Mouse (Mus musculus) spleen, adult 2 months (tissue): ENCODE measurements around the gene Pakap. TPM values are rescaled to one million over a fixed set of nuclear protein-coding genes. Genes with fewer than 3 reads are reported as not detected.

Source experiments
- DNase-seq, 2 experiments: peaks; one replicate each; pipeline versions ENCODE4 v3.0.0 to v3.0.0-alpha.2; 2012 to 2021; ENCODE audit warnings: low spot score in 2 of 2, low read depth in 1 of 2
- H3K27ac ChIP-seq: fragments of 200-500 bp; 2 replicates; pipeline ENCODE4 v1.5.1; 2012; ENCODE audit warnings: low read length, inconsistent platforms; ENCODE audit not compliant: insufficient read depth
- H3K27me3 ChIP-seq: fragments of 200-500 bp; 2 replicates; pipeline ENCODE4 v1.6.1; 2012; ENCODE audit warnings: mild to moderate bottlenecking, moderate library complexity, low read length, inconsistent platforms; ENCODE audit not compliant: control insufficient read depth, insufficient read depth
- H3K36me3 ChIP-seq: fragments of 200-500 bp; 2 replicates; pipeline ENCODE4 v1.6.1; 2012; ENCODE audit warnings: mild to moderate bottlenecking, low read length, inconsistent platforms; ENCODE audit not compliant: control insufficient read depth, insufficient read depth
- H3K4me1 ChIP-seq: fragments of 200-500 bp; 2 replicates; pipeline ENCODE4 v1.6.1; 2011; ENCODE audit warnings: inconsistent platforms; ENCODE audit not compliant: control insufficient read depth, insufficient read depth, insufficient read length
- H3K4me3 ChIP-seq: fragments of 200-500 bp; 2 replicates; pipeline ENCODE4 v1.5.1; 2011; ENCODE audit warnings: mild to moderate bottlenecking, inconsistent platforms; ENCODE audit not compliant: insufficient read depth, insufficient read length; ENCODE audit errors: extremely low read depth
- CTCF ChIP-seq: fragments of 200-500 bp; IDR thresholded peaks from 2 replicates; pipeline ENCODE4 v1.5.1; 2011; ENCODE audit warnings: mild to moderate bottlenecking, inconsistent platforms; ENCODE audit not compliant: insufficient read depth, insufficient read length, insufficient replicate concordance; ENCODE audit errors: extremely low read depth
- POLR2A ChIP-seq: fragments of 200-500 bp; IDR thresholded peaks from 2 replicates; pipeline ENCODE4 v1.6.1; 2011; ENCODE audit warnings: low read depth, low read length, inconsistent platforms
- WGBS: fragments of 180-500 bp; shearing (Covaris S2); methylation state at CpG from one replicate; pipeline ENCODE4 v1.1.7; 2018; 5-methylcytosine and 5-hydroxymethylcytosine counted together
- polyA plus RNA-seq: library from polyadenylated mRNA; depleted of rRNA; stranded (reverse); fragments of >200 nt; gene quantifications from 2 replicates; pipeline ENCODE4 v1.2.3, GENCODE M21; 2012

Pakap gene
- polyA plus RNA-seq, 1 experiment: 0.29 TPM

DNA sequence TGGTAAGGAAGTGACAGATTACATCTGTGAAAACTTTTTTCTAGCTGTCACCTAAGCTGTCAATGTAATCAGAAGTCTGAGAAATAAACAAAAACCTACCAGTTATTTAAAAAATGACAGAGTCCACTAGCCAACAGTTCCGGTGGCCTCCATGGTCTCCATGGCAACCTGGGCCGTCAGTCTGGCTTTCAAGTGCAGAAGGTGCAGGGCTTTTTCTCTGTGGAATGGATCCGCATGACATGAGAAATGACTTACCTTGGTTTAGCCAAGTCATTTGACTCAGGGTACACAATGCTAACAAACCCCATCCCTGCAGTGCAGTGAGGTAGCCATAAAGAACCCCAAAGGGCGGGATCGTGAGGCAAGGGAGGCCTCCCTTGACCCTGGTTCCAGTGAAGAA lies 354.2 kb downstream of the Pakap start:
- DNase-seq: no peak
- WGBS: 80% methylated on average over 5 of the region's 5 CpGs
- Histone ChIP-seq H3K27me3 (no peaks in the 10 kb centered on the region), H3K36me3 (no peaks in the 10 kb centered on the region), H3K27ac (no peak overlapping the region), H3K4me3 (no peak overlapping the region), H3K4me1 (no peaks in the 10 kb centered on the region)
- TF ChIP-seq POLR2A: no peak
- TF ChIP-seq CTCF: no peak

DNA sequence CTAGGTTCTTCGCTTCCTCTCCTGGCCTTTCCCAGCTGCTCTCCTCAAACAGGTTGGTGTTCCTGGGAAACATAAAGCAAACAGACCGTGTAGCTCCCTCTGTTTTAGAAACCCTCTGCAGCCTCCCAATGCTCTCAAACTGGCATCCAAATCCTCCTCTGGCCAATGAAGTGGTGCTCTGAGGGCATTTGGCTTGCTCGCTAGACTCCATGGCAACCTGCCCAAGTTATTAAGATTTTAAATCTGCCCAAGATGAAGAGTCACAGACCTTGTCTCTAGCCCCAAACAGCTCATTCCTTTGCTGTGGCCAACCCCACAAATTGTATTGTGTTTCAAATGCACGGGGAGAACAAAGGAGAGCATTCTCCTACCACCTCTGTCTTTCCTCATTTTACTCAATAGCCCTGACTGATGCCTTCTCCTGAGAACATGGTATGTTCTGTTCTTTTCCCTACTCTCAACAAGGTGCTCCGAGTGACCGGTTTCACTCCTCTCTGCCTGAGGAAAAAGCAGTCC lies 356.6 kb downstream of the Pakap start:
- H3K4me3 ChIP-seq: no peak overlapping the region
- H3K27me3 ChIP-seq: no peaks in the 10 kb centered on the region
- TF ChIP-seq CTCF (no peak), POLR2A (no peak)
- H3K4me1 ChIP-seq: no peaks in the 10 kb centered on the region
- H3K36me3 ChIP-seq: no peaks in the 10 kb centered on the region
- H3K27ac ChIP-seq: no peak overlapping the region
- WGBS: 90% methylated on average over 6 of the region's 6 CpGs
- no peak for DNase-seq

DNA sequence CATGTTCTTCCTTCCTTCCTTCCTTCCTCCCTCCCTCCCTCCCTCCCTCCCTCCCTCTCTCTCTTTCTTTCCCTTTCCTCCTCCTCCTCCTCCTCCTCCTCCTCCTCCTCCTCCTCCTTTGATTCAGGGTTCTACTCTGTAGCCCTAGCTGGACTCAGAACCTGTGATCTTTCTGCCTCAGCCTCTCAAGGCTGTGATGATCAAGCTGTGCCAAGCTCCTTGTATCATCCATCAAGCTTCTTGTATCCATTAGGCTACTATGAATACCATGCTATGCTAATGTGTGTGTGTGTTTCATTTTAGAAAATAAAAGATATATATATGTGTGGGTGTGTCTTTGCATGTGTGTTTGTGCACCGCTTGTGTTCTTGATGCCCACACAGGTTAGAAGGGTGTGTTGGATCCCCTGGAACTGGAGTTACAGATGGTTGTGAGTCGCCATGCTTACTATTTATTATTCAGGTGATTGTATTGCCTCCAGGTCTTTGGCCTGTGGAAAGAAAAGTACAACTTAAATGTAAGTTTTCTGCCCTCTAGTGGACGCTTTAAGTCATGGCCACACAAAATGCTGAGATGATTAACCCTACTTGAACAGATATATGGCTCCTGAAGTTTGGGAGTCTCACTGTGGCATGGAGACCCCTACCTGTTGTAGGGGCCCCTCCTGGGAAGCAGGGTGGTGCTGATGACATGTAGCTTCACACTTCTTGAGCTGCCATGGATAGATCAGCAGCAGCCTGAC lies 359.7 kb downstream of the Pakap start:
- no peak overlapping the region for H3K27ac ChIP-seq
- H3K27me3 ChIP-seq: no peaks in the 10 kb centered on the region
- WGBS: 35% methylated on average over 3 of the region's 3 CpGs
- H3K36me3 ChIP-seq: no peaks in the 10 kb centered on the region
- H3K4me3 ChIP-seq: no peak overlapping the region
- no peak for TF ChIP-seq POLR2A
- no peaks in the 10 kb centered on the region for H3K4me1 ChIP-seq
- no peak for DNase-seq

DNA sequence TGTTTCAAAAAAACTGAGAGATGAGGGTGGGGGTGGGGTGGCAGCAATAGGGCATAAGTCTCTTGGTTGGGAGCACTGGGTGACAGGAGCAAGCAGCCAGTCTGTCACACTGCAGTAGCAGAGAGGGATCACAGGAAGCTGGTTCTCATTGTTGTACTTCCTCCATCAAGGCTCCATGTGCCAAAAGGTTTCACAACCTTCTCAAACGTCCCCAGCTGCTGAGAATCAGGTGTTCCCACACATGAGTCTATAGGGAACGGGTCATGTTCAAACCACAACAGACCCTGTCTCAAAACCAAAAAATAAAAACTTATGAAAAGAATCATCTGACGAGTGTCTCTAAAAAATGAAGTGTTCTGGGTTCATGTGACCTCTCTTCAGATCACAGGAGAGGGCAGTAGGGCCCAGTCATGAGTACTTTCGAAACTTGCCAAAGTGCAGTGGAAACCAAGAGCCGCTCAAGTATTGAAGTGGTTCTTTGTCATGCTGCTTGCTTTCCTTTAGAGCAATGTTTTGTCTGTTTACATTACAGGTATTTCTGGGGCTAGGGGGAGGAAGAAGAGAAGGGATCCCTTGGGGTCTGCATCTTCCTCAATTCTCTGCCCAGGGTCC lies 362.7 kb downstream of the Pakap start:
- Histone ChIP-seq H3K4me3 (no peak overlapping the region), H3K27me3 (no peaks in the 10 kb centered on the region), H3K27ac (no peak overlapping the region), H3K36me3 (no peaks in the 10 kb centered on the region), H3K4me1 (no peaks in the 10 kb centered on the region)
- TF ChIP-seq CTCF (no peak), POLR2A (no peak)
- no peak for DNase-seq
- 18% methylated on average over 5 of the region's 5 CpGs for whole genome bisulfite sequencing

DNA sequence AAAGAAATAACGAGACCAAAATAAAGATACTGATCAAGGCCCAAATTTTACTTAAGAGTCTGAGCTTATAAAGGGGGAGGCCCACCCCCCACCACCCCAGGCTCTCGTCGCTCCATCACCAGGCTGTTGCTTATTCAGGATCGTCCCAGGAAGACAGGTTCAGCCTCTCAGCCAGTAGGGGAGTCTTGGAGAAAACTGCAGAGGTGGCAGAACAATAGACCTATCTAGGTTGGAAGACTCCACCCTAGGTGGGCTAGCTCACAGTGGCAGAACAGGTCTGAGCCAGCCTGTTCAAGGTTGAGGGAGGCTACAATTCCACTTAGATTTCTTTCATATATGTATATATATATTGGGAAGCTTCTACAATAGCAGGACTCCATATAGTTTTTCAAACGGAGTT lies 366.2 kb downstream of the Pakap start:
- Histone ChIP-seq H3K4me3 (no peak overlapping the region), H3K4me1 (no peaks in the 10 kb centered on the region), H3K27me3 (no peaks in the 10 kb centered on the region), H3K36me3 (no peaks in the 10 kb centered on the region), H3K27ac (no peak overlapping the region)
- TF ChIP-seq CTCF: no peak
- no peak for TF ChIP-seq POLR2A
- no peak for DNase-seq
- whole genome bisulfite sequencing: 83% methylated on average over 5 of the region's 5 CpGs

DNA sequence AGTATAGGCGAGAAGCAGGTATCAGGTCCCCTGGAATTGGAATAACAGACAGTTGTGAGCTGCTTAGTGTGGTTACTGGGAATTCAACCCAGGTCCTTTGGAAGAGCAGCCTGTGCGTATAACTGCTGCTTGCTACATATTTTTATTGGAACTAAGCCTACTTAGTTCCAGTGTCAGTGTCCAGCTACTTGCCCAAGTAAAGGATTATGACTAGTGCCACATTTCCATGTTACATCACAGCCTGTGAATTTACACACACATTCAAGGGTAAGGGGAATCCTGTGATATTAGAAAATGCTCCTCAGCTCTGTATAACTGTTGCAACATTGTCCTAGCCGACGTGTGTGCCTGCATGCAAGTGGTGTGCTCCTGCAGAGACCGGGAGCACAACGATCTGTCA lies 369.3 kb downstream of the Pakap start:
- TF ChIP-seq CTCF: no peak
- TF ChIP-seq POLR2A: no peak
- no peak for DNase-seq
- no peaks in the 10 kb centered on the region for H3K36me3 ChIP-seq
- H3K4me1 ChIP-seq: no peaks in the 10 kb centered on the region
- no peaks in the 10 kb centered on the region for H3K27me3 ChIP-seq
- WGBS: 82% methylated on average over 6 of the region's 6 CpGs
- no peak overlapping the region for H3K4me3 ChIP-seq
- H3K27ac ChIP-seq: no peak overlapping the region

DNA sequence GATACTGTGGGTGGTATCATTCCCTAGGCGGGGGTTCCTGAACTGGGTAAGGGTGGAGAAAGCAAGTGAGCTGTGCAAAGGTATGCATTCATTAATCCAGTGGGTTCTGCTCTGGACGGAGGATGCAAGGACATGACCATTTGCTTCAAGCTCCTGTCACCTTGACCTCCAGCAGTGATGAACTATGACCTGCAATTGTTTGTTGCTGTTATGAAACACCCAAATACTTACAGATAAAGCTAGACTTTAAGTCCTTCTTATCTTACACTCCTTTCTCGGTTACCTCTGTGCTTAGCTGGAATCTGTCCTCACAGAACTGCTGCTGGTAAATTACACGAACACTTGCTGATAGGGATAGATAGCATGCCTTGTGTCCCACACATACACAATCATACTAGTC lies 372.7 kb downstream of the Pakap start:
- DNase-seq: no peak
- peaks cover 5% of the 10 kb centered on the region for H3K36me3 ChIP-seq
- H3K4me3 ChIP-seq: no peak overlapping the region
- WGBS: 88% methylated on average over 4 of the region's 4 CpGs
- TF ChIP-seq POLR2A (no peak), CTCF (no peak)
- no peaks in the 10 kb centered on the region for H3K27me3 ChIP-seq
- H3K27ac ChIP-seq: no peak overlapping the region
- no peaks in the 10 kb centered on the region for H3K4me1 ChIP-seq
